Mouse (Mus musculus) thymus, adult 2 months (tissue): ENCODE measurements around the gene Slc35f1.

ENCODE experiments used
- CTCF ChIP-seq: fragments of 200-500 bp; IDR thresholded peaks from 2 replicates; pipeline ENCODE4 v1.5.1; 2012; ENCODE audit warnings: mild to moderate bottlenecking, control low read depth, low read length, moderate library complexity, borderline replicate concordance; ENCODE audit not compliant: control insufficient read depth, poor library complexity, insufficient read depth; ENCODE audit errors: extremely low read depth
- POLR2A ChIP-seq: fragments of 200-500 bp; IDR thresholded peaks from 2 replicates; pipeline ENCODE4 v1.6.1; 2012; ENCODE audit warnings: mild to moderate bottlenecking, low read length, control low read depth, moderate library complexity; ENCODE audit not compliant: control insufficient read depth, poor library complexity, insufficient read depth; ENCODE audit errors: extremely low read depth

DNA sequence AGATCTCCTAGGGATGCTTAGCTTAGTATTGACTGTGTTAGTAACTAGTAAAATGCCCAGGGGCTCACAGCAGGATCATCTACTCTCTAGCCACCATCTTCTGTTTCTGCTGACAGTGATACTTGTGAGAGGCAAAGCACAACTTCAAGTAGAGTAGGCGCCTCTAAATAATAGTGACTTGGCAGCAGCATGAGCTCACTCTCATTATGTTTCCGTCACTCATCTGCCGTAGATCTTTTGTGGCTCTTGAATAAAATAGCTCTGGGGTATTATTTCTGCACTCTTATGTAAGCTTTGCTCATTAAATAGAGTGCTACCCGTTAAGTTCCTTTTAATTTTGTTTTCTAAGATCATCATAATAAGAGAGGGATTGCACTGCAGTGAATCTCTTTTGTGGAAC is 107.1 kb downstream of the Slc35f1 start:
- TF ChIP-seq POLR2A (no peak), CTCF (no peak)
